Mouse (Mus musculus): ENCODE data around the gene Ugt1a6b. TPM values are rescaled to one million over a fixed set of nuclear protein-coding genes. Genes with fewer than 3 reads are reported as not detected.
"Not testable (repeated sequence)": the region's sequence is repeated elsewhere in the genome, so short reads cannot be mapped to it uniquely, and the experiment has no call there.

Gene Ugt1a6b
- polyA plus RNA-seq, 1 experiment from 2014 or later, result 4.2 TPM

GRCm38 (mm10) chr1:88158430-88158829, 55.4 kb downstream of the Ugt1a6b start:
- Histone ChIP-seq H3K27me3 (ENCODE audit: control insufficient read depth, insufficient read depth, low read length) (no peaks in the 10 kb centered on the region), H3K9me3 (replicated peaks; ENCODE audit: control insufficient read depth, low read length) (no peaks in the 10 kb centered on the region), H3K27ac (ENCODE audit: low read length) (no peak overlapping the region), H3K4me1 (ENCODE audit: control insufficient read depth, insufficient read depth, low read length) (no peaks in the 10 kb centered on the region), H3K36me3 (ENCODE audit: control insufficient read depth, insufficient read depth, low read length) (no peaks in the 10 kb centered on the region), H3K9ac (ENCODE audit: low read length) (no peak overlapping the region), H3K4me2 (ENCODE audit: low read depth, low read length) (no peak overlapping the region), H3K4me3 (replicated peaks; ENCODE audit: low read length) (no peak overlapping the region)
- 51% methylated on average over 2 of the region's 2 CpGs for WGBS
- ATAC-seq (ENCODE audit: insufficient read depth, low FRiP score), result no peak

- no peaks in the 10 kb centered on the region for H3K36me3 ChIP-seq (ENCODE audit: control insufficient read depth, insufficient read depth, low read length)
- no peak for ATAC-seq (ENCODE audit: insufficient read depth, low FRiP score)
- no peak within 1 kb of the TSS for H3K4me3 ChIP-seq (replicated peaks; ENCODE audit: low read length)
- H3K27ac ChIP-seq (ENCODE audit: low read length), result no peak within 1 kb of the TSS
- H3K9ac ChIP-seq (ENCODE audit: low read length), result no peak within 1 kb of the TSS
- WGBS, result 75% methylated on average over 5 of the region's 5 CpGs
- H3K4me1 ChIP-seq (ENCODE audit: control insufficient read depth, insufficient read depth, low read length), result no peaks in the 10 kb centered on the region
- no peaks in the 10 kb centered on the region for H3K27me3 ChIP-seq (ENCODE audit: control insufficient read depth, insufficient read depth, low read length)
- no peak within 1 kb of the TSS for H3K4me2 ChIP-seq (ENCODE audit: low read depth, low read length)
- H3K9me3 ChIP-seq (replicated peaks; ENCODE audit: control insufficient read depth, low read length), result no peaks in the 10 kb centered on the region; the same call in 1 of the 2 replicates
Measured at GRCm38 (mm10) chr1:88165711-88166110, 62.7 kb downstream of the Ugt1a6b start, which contains the start of gene Ugt1a5. Gene Ugt1a5 (plus strand): TSS chr1:88166012.

- H3K36me3 ChIP-seq (ENCODE audit: control insufficient read depth, insufficient read depth, low read length); ATAC-seq (ENCODE audit: insufficient read depth, low FRiP score); H3K4me3 ChIP-seq (replicated peaks; ENCODE audit: low read length); H3K9ac ChIP-seq (ENCODE audit: low read length); H3K9me3 ChIP-seq (replicated peaks; ENCODE audit: control insufficient read depth, low read length); H3K27me3 ChIP-seq (ENCODE audit: control insufficient read depth, insufficient read depth, low read length); H3K4me2 ChIP-seq (ENCODE audit: low read depth, low read length); H3K4me1 ChIP-seq (ENCODE audit: control insufficient read depth, insufficient read depth, low read length); H3K27ac ChIP-seq (ENCODE audit: low read length): not testable (repeated sequence)
- WGBS, result 79% methylated on average over 5 of the region's 7 CpGs
Measured at GRCm38 (mm10) chr1:88172190-88172589, 69.1 kb downstream of the Ugt1a6b start.

- Histone ChIP-seq H3K9me3 (replicated peaks; ENCODE audit: control insufficient read depth, low read length) (peaks cover 11% of the 10 kb centered on the region; the same call in 1 of the 2 replicates), H3K4me2 (ENCODE audit: low read depth, low read length) (no peak overlapping the region), H3K9ac (ENCODE audit: low read length) (no peak overlapping the region), H3K27ac (ENCODE audit: low read length) (no peak overlapping the region), H3K4me3 (replicated peaks; ENCODE audit: low read length) (no peak overlapping the region), H3K36me3 (ENCODE audit: control insufficient read depth, insufficient read depth, low read length) (0 out of 2 replicates have a peak, but pooled peaks cover 5% of the 10 kb centered on the region), H3K4me1 (ENCODE audit: control insufficient read depth, insufficient read depth, low read length) (no peaks in the 10 kb centered on the region), H3K27me3 (ENCODE audit: control insufficient read depth, insufficient read depth, low read length) (no peaks in the 10 kb centered on the region)
- no peak for ATAC-seq (ENCODE audit: insufficient read depth, low FRiP score)
- 71% methylated on average over 1 of the region's 1 CpGs for WGBS
Measured at GRCm38 (mm10) chr1:88179657-88180056, 76.6 kb downstream of the Ugt1a6b start.

- Histone ChIP-seq H3K27ac (ENCODE audit: low read length) (no peak overlapping the region), H3K27me3 (ENCODE audit: control insufficient read depth, insufficient read depth, low read length) (no peaks in the 10 kb centered on the region), H3K4me2 (ENCODE audit: low read depth, low read length) (no peak overlapping the region), H3K4me3 (replicated peaks; ENCODE audit: low read length) (no peak overlapping the region), H3K36me3 (ENCODE audit: control insufficient read depth, insufficient read depth, low read length) (no peaks in the 10 kb centered on the region), H3K9me3 (replicated peaks; ENCODE audit: control insufficient read depth, low read length) (no peaks in the 10 kb centered on the region; the same call in 1 of the 2 replicates), H3K9ac (ENCODE audit: low read length) (no peak overlapping the region), H3K4me1 (ENCODE audit: control insufficient read depth, insufficient read depth, low read length) (no peaks in the 10 kb centered on the region)
- no peak for ATAC-seq (ENCODE audit: insufficient read depth, low FRiP score)
- WGBS, result 84% methylated on average over 5 of the region's 5 CpGs
Measured at GRCm38 (mm10) chr1:88186325-88186935, 83.4 kb downstream of the Ugt1a6b start.

- ATAC-seq (ENCODE audit: insufficient read depth, low FRiP score), result no peak
- Histone ChIP-seq H3K36me3 (ENCODE audit: control insufficient read depth, insufficient read depth, low read length) (no peaks in the 10 kb centered on the region), H3K9ac (ENCODE audit: low read length) (no peak overlapping the region), H3K27me3 (ENCODE audit: control insufficient read depth, insufficient read depth, low read length) (no peaks in the 10 kb centered on the region), H3K4me2 (ENCODE audit: low read depth, low read length) (no peak overlapping the region), H3K27ac (ENCODE audit: low read length) (no peak overlapping the region), H3K9me3 (replicated peaks; ENCODE audit: control insufficient read depth, low read length) (no peaks in the 10 kb centered on the region; the same call in 1 of the 2 replicates), H3K4me3 (replicated peaks; ENCODE audit: low read length) (no peak overlapping the region), H3K4me1 (ENCODE audit: control insufficient read depth, insufficient read depth, low read length) (no peaks in the 10 kb centered on the region)
- 74% methylated on average over 3 of the region's 3 CpGs for WGBS
Measured at GRCm38 (mm10) chr1:88192136-88192535, 89.1 kb downstream of the Ugt1a6b start.

GRCm38 (mm10) chr1:88195687-88196086, 92.6 kb downstream of the Ugt1a6b start:
- Histone ChIP-seq H3K4me1 (ENCODE audit: control insufficient read depth, insufficient read depth, low read length) (no peaks in the 10 kb centered on the region), H3K4me3 (replicated peaks; ENCODE audit: low read length) (no peak overlapping the region), H3K4me2 (ENCODE audit: low read depth, low read length) (no peak overlapping the region), H3K36me3 (ENCODE audit: control insufficient read depth, insufficient read depth, low read length) (no peaks in the 10 kb centered on the region), H3K9me3 (replicated peaks; ENCODE audit: control insufficient read depth, low read length) (no peaks in the 10 kb centered on the region), H3K27me3 (ENCODE audit: control insufficient read depth, insufficient read depth, low read length) (no peaks in the 10 kb centered on the region), H3K27ac (ENCODE audit: low read length) (no peak overlapping the region), H3K9ac (ENCODE audit: low read length) (no peak overlapping the region)
- 97% methylated on average over 1 of the region's 1 CpGs for WGBS
- no peak for ATAC-seq (ENCODE audit: insufficient read depth, low FRiP score)

- 71% methylated on average over 3 of the region's 3 CpGs for WGBS
- Histone ChIP-seq H3K27me3 (ENCODE audit: control insufficient read depth, insufficient read depth, low read length) (no peaks in the 10 kb centered on the region), H3K4me1 (ENCODE audit: control insufficient read depth, insufficient read depth, low read length) (no peaks in the 10 kb centered on the region), H3K36me3 (ENCODE audit: control insufficient read depth, insufficient read depth, low read length) (no peaks in the 10 kb centered on the region), H3K4me3 (replicated peaks; ENCODE audit: low read length) (no peak overlapping the region), H3K9ac (ENCODE audit: low read length) (no peak overlapping the region), H3K27ac (ENCODE audit: low read length) (no peak overlapping the region), H3K9me3 (replicated peaks; ENCODE audit: control insufficient read depth, low read length) (no peaks in the 10 kb centered on the region), H3K4me2 (ENCODE audit: low read depth, low read length) (no peak overlapping the region)
- ATAC-seq (ENCODE audit: insufficient read depth, low FRiP score), result no peak
Measured at GRCm38 (mm10) chr1:88197443-88197842, 94.4 kb downstream of the Ugt1a6b start.

- no peaks in the 10 kb centered on the region for H3K27me3 ChIP-seq (ENCODE audit: control insufficient read depth, insufficient read depth, low read length)
- H3K9me3 ChIP-seq (replicated peaks; ENCODE audit: control insufficient read depth, low read length), result no peaks in the 10 kb centered on the region
- 58% methylated on average over 2 of the region's 2 CpGs for WGBS
- H3K9ac ChIP-seq (ENCODE audit: low read length), result no peak overlapping the region
- no peak overlapping the region for H3K4me2 ChIP-seq (ENCODE audit: low read depth, low read length)
- no peaks in the 10 kb centered on the region for H3K36me3 ChIP-seq (ENCODE audit: control insufficient read depth, insufficient read depth, low read length)
- ATAC-seq (ENCODE audit: insufficient read depth, low FRiP score), result no peak
- H3K4me1 ChIP-seq (ENCODE audit: control insufficient read depth, insufficient read depth, low read length), result peaks cover 1% of the 10 kb centered on the region; the same call in 1 of the 2 replicates
- no peak overlapping the region for H3K4me3 ChIP-seq (replicated peaks; ENCODE audit: low read length)
- no peak overlapping the region for H3K27ac ChIP-seq (ENCODE audit: low read length)
Measured at GRCm38 (mm10) chr1:88199996-88200395, 96.9 kb downstream of the Ugt1a6b start.
